22 mouse cellular contexts compared by ENCODE assay signal in genomic region chr10:13653739-13654462, GRCm38 (mm10).
A peak's percentile ranks its signal among the peaks of the same experiment; 100 is the strongest.
DNase-seq lines count a peak whose midpoint lies in the region; ATAC-seq lines count a peak whose summit lies in the region.
"Had no signal": no experiment of that assay in that cellular context is flagged by ENCODE, and none has a peak within 500 bp of the region (broad histone marks: within the 10 kb centered on the region; RNA-seq: fewer than 3 reads in every experiment).

No protein-coding gene starts in this region.

- peak; percentile 58 to 83 for ATAC-seq in hematopoietic stem cell, adult 5-6 weeks (replicated peaks in 1 of 2; ENCODE audit: insufficient read depth in 1 of 2, low FRiP score in 2 of 2, low TSS enrichment in 1 of 2, low read depth in 1 of 2, poor library complexity in 2 of 2, severe bottlenecking in 2 of 2)
- ATAC-seq: forebrain, embryonic 16.5 days; hindbrain, embryonic 16.5 days; intestine, embryonic 15.5 days; midbrain, embryonic 15.5 days; Patski had no signal

- intact Hi-C loops in heart, postnatal 14 days (cut with DNase I), result no loop called here
- intact Hi-C loops in left cerebral cortex, postnatal 14 days (cut with DNase I), result no loop called here

- peak; percentile 21 for DNase-seq in heart, adult 11 months
- no peak for DNase-seq in heart, postnatal 14 days
- DNase-seq in thymus, postnatal 14 days, result peak; percentile 7
- DNase-seq in thymus, postnatal 36 days, result no peak
- DNase-seq in retina, postnatal 1 day, result no peak
- no peak for DNase-seq in left cerebral cortex, postnatal 14 days (ENCODE audit: low spot score in 2 of 2)
- DNase-seq: B cell, adult 2 months; cerebellum, adult 11-12 months; cerebellum, postnatal 10 days; kidney, adult 8-10 months; kidney, postnatal 14 days; layer of hippocampus, postnatal 36 days; liver, embryonic 13.5 days; lung, adult 2 months; lung, postnatal 14 days; right cerebral cortex, postnatal 14 days had no signal

Comparison
In these comparisons a context has a peak if more than half of its experiments do, and no peak if none do; other contexts are left out.
1. DNase-seq: peak in heart, adult 11 months (single experiment) and thymus, postnatal 14 days (single experiment); none in heart, postnatal 14 days (0 of 2), thymus, postnatal 36 days (0 of 2), retina, postnatal 1 day (single experiment) and left cerebral cortex, postnatal 14 days (0 of 2).